Mouse (Mus musculus) ES-E14 (cell line): ENCODE measurements around the gene Pard3.

Experiments used
- CHD2 ChIP-seq: IDR thresholded peaks from 2 replicates; pipeline ENCODE4 v1.6.1; 2014; ENCODE audit warnings: mild to moderate bottlenecking, low read depth, low read length, inconsistent platforms
- HCFC1 ChIP-seq: IDR thresholded peaks from 2 replicates; pipeline ENCODE4 v1.6.1; 2012; ENCODE audit warnings: low read length, inconsistent platforms, borderline replicate concordance; ENCODE audit not compliant: insufficient read depth
- MAFK ChIP-seq: IDR thresholded peaks from 2 replicates; pipeline ENCODE4 v1.6.1; 2014; ENCODE audit warnings: mild to moderate bottlenecking, low read depth, low read length, inconsistent platforms; ENCODE audit not compliant: insufficient read depth
- ZC3H11A ChIP-seq: IDR thresholded peaks from 2 replicates; pipeline ENCODE4 v1.6.1; 2012; ENCODE audit warnings: low read depth, mild to moderate bottlenecking, inconsistent platforms, low read length, borderline replicate concordance
- ZNF384 ChIP-seq: IDR thresholded peaks from 2 replicates; pipeline ENCODE4 v1.6.1; 2012; ENCODE audit warnings: low read depth, low read length, inconsistent platforms

DNA sequence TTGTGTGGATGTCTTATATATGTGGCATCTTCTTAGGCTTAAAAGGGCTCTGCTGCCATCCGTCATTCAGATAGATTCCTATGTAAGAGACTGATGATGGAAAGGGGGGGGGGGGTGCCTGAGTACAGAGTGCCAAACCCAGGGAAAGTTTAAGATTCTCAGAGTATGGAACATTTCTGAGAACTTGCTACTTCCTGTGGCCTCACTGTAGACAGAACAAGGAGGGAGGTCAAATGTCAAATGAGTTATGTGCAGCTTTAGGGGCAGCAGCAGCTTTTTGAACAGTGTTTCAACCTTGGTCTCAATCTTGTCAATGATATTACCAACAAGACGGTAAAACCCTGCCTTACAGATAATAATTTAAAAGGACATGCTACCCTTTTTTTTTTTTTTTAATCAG is 367.5 kb downstream of the Pard3 start:
- no peak for TF ChIP-seq ZC3H11A
- no peak for TF ChIP-seq ZNF384
- no peak for TF ChIP-seq MAFK
- no peak for TF ChIP-seq CHD2
- no peak for TF ChIP-seq HCFC1
